Mouse (Mus musculus): Measurements from ENCODE around the gene Ubxn6. TPM values are rescaled to one million over a fixed set of nuclear protein-coding genes. Genes with fewer than 3 reads are reported as not detected.
"Not testable (repeated sequence)": the region's sequence is repeated elsewhere in the genome, so short reads cannot be mapped to it uniquely, and the experiment has no call there.

The Ubxn6 gene
- 65.6 and 79.5 TPM in 2 replicates for total RNA-seq (2021)
- long read RNA-seq, experiment 1, transcript Ubxn6-201 (11 exons, 2,949 nt) = major isoform, 124 of 153 reads
- long read RNA-seq, experiment 1, partial matches to known transcripts = 3 of 153 reads
- long read RNA-seq, experiment 1, other reads (novel, unspliced or antisense) = 25 of 153 reads
- long read RNA-seq, experiment 2, transcript Ubxn6-201 (11 exons, 2,949 nt) = major isoform, 91 of 112 reads
- long read RNA-seq, experiment 2, partial matches to known transcripts = 8 of 112 reads
- long read RNA-seq, experiment 2, other reads (novel, unspliced or antisense) = 11 of 112 reads

- peak; percentile 99 for DNase-seq
These were observed at the start of gene Ubxn6 for GRCm38 (mm10) chr17:56074827-56075208. Ubxn6 (minus strand) TSS chr17:56075028.

GRCm38 (mm10) chr17:56123681-56124340, 49.0 kb upstream of the Ubxn6 start:
- DNase-seq = peak; percentile 36

- peak; percentile 9 for DNase-seq
These were observed 48.3 kb upstream of the Ubxn6 start for GRCm38 (mm10) chr17:56123161-56123560.

- peak; percentile 68 for DNase-seq
These were observed 47.0 kb upstream of the Ubxn6 start, which contains the start of gene Lrg1 for GRCm38 (mm10) chr17:56121826-56122225. Lrg1 (minus strand) TSS chr17:56122001.

- DNase-seq = peak; percentile 86
These were observed 45.4 kb upstream of the Ubxn6 start for GRCm38 (mm10) chr17:56119981-56120880.

GRCm38 (mm10) chr17:56119431-56119830, 44.6 kb upstream of the Ubxn6 start:
- no peak for DNase-seq

GRCm38 (mm10) chr17:56117251-56117710, 42.5 kb upstream of the Ubxn6 start, which contains the start of gene Plin5:
Plin5 (minus strand) TSS chr17:56117596.
- DNase-seq = peak; percentile 95

- peak; percentile 78 for DNase-seq
These were observed 41.4 kb upstream of the Ubxn6 start for GRCm38 (mm10) chr17:56116193-56116592.

GRCm38 (mm10) chr17:56112743-56113142, 37.9 kb upstream of the Ubxn6 start:
- DNase-seq = no peak

GRCm38 (mm10) chr17:56111864-56112263, 37.0 kb upstream of the Ubxn6 start:
- DNase-seq = peak; percentile 86

- peak; percentile 53 for DNase-seq
These were observed 36.2 kb upstream of the Ubxn6 start for GRCm38 (mm10) chr17:56111021-56111420.

GRCm38 (mm10) chr17:56110571-56110970, 35.7 kb upstream of the Ubxn6 start:
- peak; percentile 81 for DNase-seq

GRCm38 (mm10) chr17:56109219-56110051, 34.6 kb upstream of the Ubxn6 start, which contains the start of gene Plin4:
Plin4 (minus strand) TSS chr17:56109803.
- DNase-seq = peak; percentile 77

- peak; percentile 89 for DNase-seq
These were observed 33.7 kb upstream of the Ubxn6 start for GRCm38 (mm10) chr17:56108334-56109044.

GRCm38 (mm10) chr17:56107736-56108135, 32.9 kb upstream of the Ubxn6 start:
- DNase-seq = peak; percentile 38

GRCm38 (mm10) chr17:56106981-56107380, 32.2 kb upstream of the Ubxn6 start:
- peak; percentile 23 for DNase-seq

GRCm38 (mm10) chr17:56106436-56106835, 31.6 kb upstream of the Ubxn6 start:
- DNase-seq = not testable (repeated sequence)

- not testable (repeated sequence) for DNase-seq
These were observed 30.0 kb upstream of the Ubxn6 start for GRCm38 (mm10) chr17:56104821-56105220.

- no peak for DNase-seq
These were observed 28.8 kb upstream of the Ubxn6 start for GRCm38 (mm10) chr17:56103465-56104285.

- DNase-seq = peak; percentile 23
These were observed 28.1 kb upstream of the Ubxn6 start for GRCm38 (mm10) chr17:56102927-56103326.

Data from adrenal gland, postnatal 14 days (tissue).